Mouse (Mus musculus) ovary, postnatal 10 days (tissue): ENCODE data around the gene Ccdc194.
A peak's percentile ranks its signal among the peaks of the same experiment; 100 is the strongest.

Source experiments
- DNase-seq: peaks from one replicate; pipeline ENCODE4 v3.0.0; 2022; ENCODE audit warnings: low spot score

The Ccdc194 gene

GRCm38 (mm10) chr8:71511644-71512043 is 13.9 kb downstream of the Ccdc194 start, which contains the start of gene Plvap:
Gene Plvap, minus strand, starts transcription at chr8:71511752.
- no peak for DNase-seq

- DNase-seq = no peak
Observed at GRCm38 (mm10) chr8:71509316-71509715, 16.2 kb downstream of the Ccdc194 start.

GRCm38 (mm10) chr8:71507589-71508104 is 17.9 kb downstream of the Ccdc194 start:
- no peak for DNase-seq

GRCm38 (mm10) chr8:71505979-71506378 is 19.5 kb downstream of the Ccdc194 start:
- DNase-seq = no peak

DNA sequence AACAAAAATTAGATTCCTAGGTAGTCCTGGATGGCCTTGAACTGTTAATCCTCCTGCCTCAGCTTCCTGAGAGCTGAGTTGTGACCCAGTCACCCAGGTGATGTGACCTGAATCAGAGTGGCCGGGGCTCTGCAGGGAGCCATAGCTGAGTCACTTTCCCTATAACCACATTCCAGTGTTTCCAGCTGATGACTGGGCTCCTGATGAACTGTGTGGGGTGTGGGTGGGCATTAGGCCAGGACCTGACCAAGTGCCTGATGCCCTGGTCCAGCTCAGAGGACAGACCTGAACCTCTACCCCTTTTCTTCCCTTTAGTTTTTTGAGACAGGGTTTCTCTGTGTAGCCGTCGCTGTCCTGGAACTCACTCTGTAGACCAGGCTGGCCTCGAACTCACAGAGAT is 20.2 kb downstream of the Ccdc194 start:
- DNase-seq = no peak

DNA sequence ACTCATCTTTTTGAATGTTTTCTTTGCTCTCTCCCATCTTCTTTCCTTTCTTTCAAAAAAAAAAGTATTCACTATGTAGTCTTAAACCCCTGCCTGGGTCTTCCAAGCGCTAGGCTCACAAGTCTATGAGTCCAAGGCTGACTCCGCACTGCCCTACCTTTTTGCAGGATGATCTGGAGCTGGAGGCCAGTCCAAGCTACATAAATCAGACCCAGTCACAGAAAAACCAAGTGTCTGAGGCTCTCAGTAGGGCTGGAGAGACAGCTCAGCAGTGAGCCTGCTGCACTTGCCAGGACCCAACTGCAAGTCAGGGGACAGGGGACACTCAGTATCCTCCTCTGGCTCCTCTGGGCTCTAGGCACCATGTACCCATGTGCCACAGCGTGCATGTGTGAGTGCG is 21.2 kb downstream of the Ccdc194 start:
- DNase-seq = no peak

DNA sequence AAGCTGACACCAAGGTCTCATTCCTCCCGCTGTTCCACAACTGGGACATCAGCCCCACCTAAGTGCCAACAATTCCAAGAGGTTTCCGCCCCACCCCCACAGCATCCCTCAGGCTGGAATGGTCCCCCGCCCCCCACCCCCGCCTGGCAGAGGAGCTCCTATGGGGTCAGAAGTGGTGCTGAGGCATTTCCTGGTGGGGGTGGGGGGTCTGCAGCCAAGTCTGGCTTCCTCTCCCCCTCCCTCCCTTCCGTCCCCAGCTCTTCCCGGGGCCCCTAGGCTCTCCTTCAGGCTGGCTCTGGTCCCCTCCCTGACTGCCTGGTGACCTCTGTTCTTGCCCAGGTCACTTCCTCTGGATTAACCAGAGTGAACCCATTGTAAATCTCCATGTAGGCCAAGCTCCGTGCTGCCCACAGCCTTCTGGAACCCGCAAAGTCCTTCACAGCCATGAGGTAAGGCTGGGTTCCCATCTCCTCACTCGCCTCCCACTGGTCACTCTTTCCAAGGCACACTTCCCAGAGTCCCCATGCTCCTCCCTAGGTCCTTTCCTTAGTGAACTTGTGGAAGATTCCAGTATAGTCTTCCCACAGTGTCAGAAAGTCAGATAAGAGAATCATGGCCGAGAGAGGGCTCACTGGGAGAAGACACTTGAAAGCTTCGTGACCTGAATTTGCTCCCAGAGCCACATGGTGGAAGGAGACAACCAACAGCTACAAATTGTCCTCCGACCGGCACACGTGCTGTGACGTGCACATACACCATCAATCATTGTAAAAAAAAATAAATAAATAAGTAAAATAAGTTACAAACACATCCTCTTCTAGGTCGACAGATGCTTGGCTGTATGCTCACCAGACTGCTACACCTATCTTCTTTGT is 26.5 kb downstream of the Ccdc194 start:
- DNase-seq = no peak

DNA sequence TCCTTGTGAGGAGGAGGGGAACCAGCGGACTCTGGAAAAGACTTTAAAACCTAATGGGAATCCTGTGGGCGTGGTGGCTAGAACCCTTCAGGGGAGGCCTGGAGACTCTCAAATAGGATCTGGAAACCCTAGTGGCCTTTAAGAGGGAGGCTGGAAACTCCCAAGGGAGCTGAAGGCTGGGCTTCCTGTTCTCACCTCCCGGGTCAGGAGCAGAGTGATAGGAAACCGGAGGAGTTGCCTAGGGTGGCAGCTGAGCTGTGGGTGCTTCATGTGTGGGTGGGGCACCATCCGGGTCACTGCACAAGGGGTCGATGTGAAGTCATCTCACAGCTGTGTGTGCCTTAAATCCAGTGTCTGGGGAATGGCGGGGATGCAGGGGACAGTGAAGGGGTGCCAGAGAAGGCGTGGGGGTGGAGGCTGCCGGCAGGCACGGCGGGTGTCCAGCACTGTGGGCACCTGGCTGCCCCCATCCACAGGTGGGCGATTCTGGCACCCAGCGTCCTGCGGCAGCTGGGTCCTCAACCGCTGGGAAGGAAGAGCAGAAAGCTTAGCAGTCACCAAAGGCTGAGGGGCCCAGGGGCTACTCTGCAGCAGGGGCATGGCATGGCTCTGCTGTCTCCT is 27.5 kb downstream of the Ccdc194 start:
- no peak for DNase-seq

DNA sequence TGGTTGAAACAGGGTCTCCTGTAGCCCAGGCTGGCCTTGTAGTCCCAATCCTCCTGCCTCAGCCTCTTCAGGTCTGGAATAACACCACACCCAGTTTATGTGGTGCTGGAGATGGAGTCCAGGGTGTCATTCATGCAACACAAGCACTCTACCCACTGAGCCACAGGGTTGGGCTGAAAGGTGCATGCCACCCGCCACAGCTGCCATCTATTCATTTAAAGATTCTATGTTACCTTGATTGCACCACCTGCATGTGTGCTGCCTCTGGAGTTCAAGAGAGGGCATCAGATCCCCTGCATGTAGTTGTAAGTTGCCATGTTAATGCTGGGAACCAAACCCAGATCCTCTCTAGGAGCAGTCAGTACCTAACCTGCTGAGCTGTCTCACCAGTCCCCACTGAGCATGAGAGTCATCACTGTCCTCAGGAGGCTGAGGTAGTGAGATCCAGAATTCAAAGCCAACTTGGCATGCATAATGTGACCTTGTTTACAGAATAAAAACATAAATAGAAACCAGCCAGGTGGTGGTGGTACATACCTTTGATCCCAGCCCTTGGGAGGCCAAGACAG is 28.4 kb downstream of the Ccdc194 start:
- DNase-seq = no peak

GRCm38 (mm10) chr8:71496481-71496880 is 29.0 kb downstream of the Ccdc194 start:
- peak; percentile 69 for DNase-seq

- DNase-seq = no peak
Observed at GRCm38 (mm10) chr8:71495811-71496210, 29.7 kb downstream of the Ccdc194 start.

GRCm38 (mm10) chr8:71495039-71495438 is 30.5 kb downstream of the Ccdc194 start:
- DNase-seq = peak; percentile 57

- DNase-seq = peak; percentile 74
Observed at GRCm38 (mm10) chr8:71488454-71488853, 37.1 kb downstream of the Ccdc194 start.

GRCm38 (mm10) chr8:71487691-71488445 is 37.6 kb downstream of the Ccdc194 start, which contains the start of gene Gtpbp3:
Gene Gtpbp3, plus strand, starts transcription at chr8:71488103.
- DNase-seq = peak; percentile 58

- DNase-seq = no peak
Observed at GRCm38 (mm10) chr8:71486136-71486529, 39.4 kb downstream of the Ccdc194 start.

DNA sequence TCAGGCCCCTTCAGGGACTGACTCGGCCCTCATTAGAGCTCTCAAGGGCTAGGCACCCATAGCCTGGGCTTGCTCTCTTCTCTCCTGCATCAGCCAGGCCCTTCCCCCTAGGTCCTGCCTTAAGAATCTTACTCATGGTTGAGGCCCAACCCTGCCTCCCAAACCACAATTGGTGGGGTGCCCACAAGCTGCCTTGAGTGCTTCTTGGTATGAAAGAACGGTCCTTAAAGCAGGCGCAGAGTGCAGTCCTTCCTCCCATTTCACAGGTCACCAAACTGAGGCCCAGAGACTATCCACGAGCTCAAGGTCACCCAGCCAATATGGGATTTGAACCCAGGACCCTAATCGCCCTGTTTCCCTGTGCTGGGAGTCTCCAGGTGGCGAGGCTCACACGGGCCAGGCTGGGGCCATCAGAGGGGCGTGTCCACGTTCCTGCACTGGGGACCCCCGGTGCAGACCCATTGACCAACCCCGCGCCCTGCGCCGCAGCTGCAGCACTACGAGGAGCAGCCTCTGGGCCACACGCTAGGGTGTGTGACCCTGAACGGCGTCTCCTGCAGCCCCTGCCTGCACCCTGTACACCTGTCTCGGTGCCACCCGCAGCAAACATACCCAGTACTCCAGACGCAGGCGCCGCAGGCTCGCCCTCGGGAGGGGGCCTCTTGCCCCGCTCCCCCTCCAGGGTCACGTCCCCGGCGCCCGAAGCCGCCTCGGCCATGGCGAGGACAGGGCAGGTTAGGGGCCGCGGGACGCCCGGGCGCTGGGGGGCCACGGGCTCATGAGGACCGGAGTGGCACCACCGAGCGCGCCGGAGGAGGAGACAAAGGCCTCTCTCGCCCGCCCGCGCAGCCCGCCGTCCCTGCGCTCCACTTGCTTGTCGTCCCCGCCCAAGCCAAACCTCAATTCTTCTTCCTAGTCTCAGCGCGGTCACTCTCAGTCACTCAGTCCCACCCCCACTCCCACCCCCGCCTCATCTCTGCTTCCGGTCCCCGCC is 40.1 kb downstream of the Ccdc194 start, which contains the start of gene Ano8:
Gene Ano8, minus strand, starts transcription at position 822 of the 994 bp plus-strand sequence.
- peak; percentile 66 for DNase-seq

DNA sequence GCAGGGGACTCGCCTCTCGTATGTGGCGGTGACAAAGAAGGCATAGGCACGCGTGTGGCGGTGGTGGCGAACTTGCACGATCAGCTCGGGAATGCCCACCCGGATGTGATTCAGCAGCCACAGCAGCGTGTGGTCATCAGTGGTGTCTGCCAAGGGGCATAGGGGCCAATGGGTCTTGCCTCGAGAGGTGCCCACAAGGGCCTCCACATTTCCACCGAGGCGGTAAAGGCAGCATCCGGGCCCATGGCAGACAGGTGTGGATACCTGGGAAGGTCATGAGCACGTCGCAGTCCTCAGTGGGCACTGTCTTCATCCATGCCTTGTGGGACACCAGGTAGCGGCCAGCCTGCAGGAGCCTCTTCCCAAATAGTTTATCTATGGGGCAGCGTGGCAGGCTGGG is 40.8 kb downstream of the Ccdc194 start:
- DNase-seq = no peak

DNA sequence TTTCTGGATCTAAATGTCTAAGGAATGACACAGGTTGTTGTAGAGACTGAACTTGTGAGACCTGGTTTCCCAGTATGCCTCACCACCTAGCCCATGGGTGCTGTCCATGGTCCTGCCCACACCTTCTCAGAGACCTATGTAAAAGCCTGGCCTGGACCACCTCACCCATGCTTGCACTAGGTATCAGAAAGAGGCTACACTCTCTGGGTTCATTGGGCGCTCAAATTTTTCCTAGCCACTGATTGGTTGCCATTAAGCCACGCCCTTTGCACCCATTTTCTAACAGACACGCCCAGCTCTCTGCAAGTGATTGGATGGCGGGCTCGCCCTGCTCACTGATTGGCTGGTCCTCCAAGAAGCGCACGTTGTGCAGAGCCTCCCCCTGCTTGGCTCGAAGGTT is 41.6 kb downstream of the Ccdc194 start:
- no peak for DNase-seq

- no peak for DNase-seq
Observed at GRCm38 (mm10) chr8:71478943-71479342, 46.6 kb downstream of the Ccdc194 start.

- no peak for DNase-seq
Observed at GRCm38 (mm10) chr8:71477196-71477845, 48.2 kb downstream of the Ccdc194 start.
